Mouse (Mus musculus): Measurements from ENCODE around the gene H2-T22. TPM values are rescaled to one million over a fixed set of nuclear protein-coding genes. Genes with fewer than 3 reads are reported as not detected.
"Not testable (repeated sequence)": the region's sequence is repeated elsewhere in the genome, so short reads cannot be mapped to it uniquely, and the experiment has no call there.

Gene H2-T22
- polyA plus RNA-seq (2014; fragmentation: Nextera tagmentation; extraction: Ambion mirVana) = 6.2 and 7.1 TPM in 2 replicates

DNA sequence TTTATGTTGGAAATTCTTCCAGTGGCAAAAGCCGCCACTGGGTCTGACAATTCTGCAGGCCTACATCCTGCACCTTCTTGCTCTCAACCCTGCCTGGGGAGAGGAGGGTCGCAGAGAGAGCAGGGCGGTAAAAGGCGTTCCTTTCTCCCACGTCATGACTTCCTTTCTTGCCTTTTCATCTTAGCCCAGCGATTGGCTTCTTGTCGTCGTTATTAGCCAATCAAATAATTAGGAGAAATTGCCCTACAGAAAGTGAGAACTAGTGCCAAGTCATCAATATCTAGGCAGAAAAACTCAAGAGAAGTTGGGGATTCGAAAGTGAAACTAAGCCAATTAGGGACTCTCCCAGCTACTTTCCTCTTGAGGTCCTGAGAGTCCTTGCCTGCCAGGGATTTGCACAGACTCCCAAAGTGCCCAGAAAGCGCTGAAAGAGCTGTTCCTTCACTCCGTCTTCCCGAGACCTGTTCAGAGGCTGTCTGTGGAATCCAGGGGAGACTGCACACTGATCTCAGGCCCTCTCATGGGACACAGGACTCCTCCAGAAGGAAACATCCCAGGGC lies at the start of gene H2-T22, which contains the start of gene Gm6034:
Gene H2-T22, minus strand, starts transcription at position 138 of the 560 bp plus-strand sequence.
Gene Gm6034, plus strand, starts transcription at position 352 of the 560 bp plus-strand sequence.
- ATAC-seq (peak; percentile 95), DNase-seq (ENCODE audit: low spot score) (peak; percentile 94)
- H3K36me3 ChIP-seq (ENCODE audit: control insufficient read depth, insufficient read depth, low read length); H3K27me3 ChIP-seq (replicated peaks; ENCODE audit: control insufficient read depth, insufficient read depth, low read length); H3K9me3 ChIP-seq (replicated peaks; ENCODE audit: control insufficient read depth, low read length); H3K4me1 ChIP-seq (ENCODE audit: control insufficient read depth, insufficient read depth, low read length); H3K27ac ChIP-seq (ENCODE audit: low read depth, low read length): not testable (repeated sequence)
- Histone ChIP-seq H3K4me2 (ENCODE audit: low read length) (peak within 1 kb of the TSS; percentile 62), H3K9ac (ENCODE audit: low read length) (peak within 1 kb of the TSS; percentile 50), H3K4me3 (ENCODE audit: low read depth, low read length) (peak within 1 kb of the TSS; percentile 24)
- WGBS = under 1% methylated on average over 12 of the region's 12 CpGs

DNA sequence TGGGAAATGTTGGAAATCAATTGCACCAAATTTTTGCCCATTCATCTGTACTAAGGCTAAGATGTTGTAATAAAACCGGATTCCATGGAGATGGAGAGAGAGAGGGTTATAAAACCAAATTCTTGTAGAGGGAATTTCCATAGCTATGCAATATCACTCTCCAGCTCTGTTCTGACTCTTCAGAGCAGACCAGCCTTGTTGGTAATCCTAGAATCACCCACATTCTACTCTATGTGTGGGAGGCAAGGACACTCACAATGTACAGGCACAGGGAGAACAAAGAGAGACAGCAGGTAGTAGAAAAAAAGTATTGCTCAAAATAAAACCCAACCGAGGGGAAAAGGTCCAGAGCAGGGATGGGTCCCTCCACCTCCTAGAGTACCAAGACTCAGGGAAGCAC lies 49.4 kb upstream of the H2-T22 start:
- not testable (repeated sequence) for H3K9me3 ChIP-seq (replicated peaks; ENCODE audit: control insufficient read depth, low read length)
- WGBS = no CpG with 5 or more reads among the region's 2 CpGs

DNA sequence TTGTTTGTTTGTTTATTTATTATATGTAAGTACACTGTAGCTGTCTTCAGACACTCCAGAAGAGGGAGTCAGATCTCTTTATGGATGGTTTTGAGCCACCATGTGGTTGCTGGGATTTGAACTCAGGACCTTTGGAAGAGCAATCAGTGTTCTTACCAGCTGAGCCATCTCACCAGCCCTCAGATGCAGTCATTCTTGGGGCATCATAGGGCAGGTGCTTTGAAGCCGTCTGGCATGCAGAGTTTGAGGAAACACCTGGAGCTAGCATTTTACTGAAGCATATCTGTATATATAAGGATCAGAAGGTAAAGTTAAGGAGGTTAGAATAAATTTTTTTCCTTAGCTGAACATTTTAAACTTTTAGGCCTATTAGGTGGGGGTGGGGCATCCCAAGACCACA lies 43.4 kb upstream of the H2-T22 start:
- H3K4me2 ChIP-seq (ENCODE audit: low read length); H3K27ac ChIP-seq (ENCODE audit: low read depth, low read length); DNase-seq (ENCODE audit: low spot score); H3K9ac ChIP-seq (ENCODE audit: low read length); H3K27me3 ChIP-seq (replicated peaks; ENCODE audit: control insufficient read depth, insufficient read depth, low read length); H3K9me3 ChIP-seq (replicated peaks; ENCODE audit: control insufficient read depth, low read length); H3K36me3 ChIP-seq (ENCODE audit: control insufficient read depth, insufficient read depth, low read length); H3K4me3 ChIP-seq (ENCODE audit: low read depth, low read length); H3K4me1 ChIP-seq (ENCODE audit: control insufficient read depth, insufficient read depth, low read length); ATAC-seq: not testable (repeated sequence)
- 82% methylated on average over 1 of the region's 1 CpGs for WGBS

More for the DNA sequence above, 49.4 kb upstream of the H2-T22 start:
- not testable (repeated sequence) for H3K9ac ChIP-seq (ENCODE audit: low read length); DNase-seq (ENCODE audit: low spot score); ATAC-seq; H3K36me3 ChIP-seq (ENCODE audit: control insufficient read depth, insufficient read depth, low read length); H3K4me2 ChIP-seq (ENCODE audit: low read length); H3K4me1 ChIP-seq (ENCODE audit: control insufficient read depth, insufficient read depth, low read length); H3K27me3 ChIP-seq (replicated peaks; ENCODE audit: control insufficient read depth, insufficient read depth, low read length); H3K4me3 ChIP-seq (ENCODE audit: low read depth, low read length); H3K27ac ChIP-seq (ENCODE audit: low read depth, low read length)

DNA sequence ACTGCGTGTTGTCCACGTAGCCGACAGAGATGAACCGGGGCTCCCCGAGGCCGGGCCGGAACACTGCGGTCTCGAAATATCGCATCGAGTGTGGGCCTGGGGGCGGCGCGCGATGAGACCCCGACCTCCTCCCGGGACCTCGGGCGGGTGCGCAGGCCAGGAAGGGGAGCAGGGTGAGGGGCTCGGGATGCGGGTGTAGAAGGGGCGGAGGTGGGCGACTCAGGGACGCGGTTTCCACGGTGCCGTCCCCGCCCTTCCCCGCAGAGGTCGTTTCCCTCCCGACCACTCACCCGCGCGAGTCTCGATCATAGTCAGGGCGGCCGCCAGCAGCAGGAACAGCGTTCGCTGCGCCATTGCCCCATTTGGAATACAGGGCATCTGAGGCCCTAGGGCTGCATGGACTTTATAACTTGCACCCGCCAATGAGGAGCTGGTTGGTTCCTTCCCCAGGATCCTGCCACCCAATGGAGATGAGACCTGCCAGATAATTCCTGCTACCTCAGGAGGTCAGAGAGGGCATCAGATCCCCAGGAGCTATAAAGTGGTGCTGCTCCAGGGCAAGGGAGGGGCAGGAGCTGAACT lies 41.4 kb upstream of the H2-T22 start:
- WGBS = under 1% methylated on average over 32 of the region's 42 CpGs
- no peak overlapping the region for H3K27ac ChIP-seq (ENCODE audit: low read depth, low read length)
- H3K9ac ChIP-seq (ENCODE audit: low read length) = peak overlapping the region; percentile 42
- H3K4me2 ChIP-seq (ENCODE audit: low read length) = peak overlapping the region; percentile 78
- H3K36me3 ChIP-seq (ENCODE audit: control insufficient read depth, insufficient read depth, low read length) = no peaks in the 10 kb centered on the region
- H3K4me3 ChIP-seq (ENCODE audit: low read depth, low read length) = peak overlapping the region; percentile 40
- ATAC-seq (peak; percentile 52), DNase-seq (ENCODE audit: low spot score) (peak; percentile 2)
- H3K9me3 ChIP-seq (replicated peaks; ENCODE audit: control insufficient read depth, low read length) = no peaks in the 10 kb centered on the region
- no peaks in the 10 kb centered on the region for H3K4me1 ChIP-seq (ENCODE audit: control insufficient read depth, insufficient read depth, low read length)
- H3K27me3 ChIP-seq (replicated peaks; ENCODE audit: control insufficient read depth, insufficient read depth, low read length) = no peaks in the 10 kb centered on the region

DNA sequence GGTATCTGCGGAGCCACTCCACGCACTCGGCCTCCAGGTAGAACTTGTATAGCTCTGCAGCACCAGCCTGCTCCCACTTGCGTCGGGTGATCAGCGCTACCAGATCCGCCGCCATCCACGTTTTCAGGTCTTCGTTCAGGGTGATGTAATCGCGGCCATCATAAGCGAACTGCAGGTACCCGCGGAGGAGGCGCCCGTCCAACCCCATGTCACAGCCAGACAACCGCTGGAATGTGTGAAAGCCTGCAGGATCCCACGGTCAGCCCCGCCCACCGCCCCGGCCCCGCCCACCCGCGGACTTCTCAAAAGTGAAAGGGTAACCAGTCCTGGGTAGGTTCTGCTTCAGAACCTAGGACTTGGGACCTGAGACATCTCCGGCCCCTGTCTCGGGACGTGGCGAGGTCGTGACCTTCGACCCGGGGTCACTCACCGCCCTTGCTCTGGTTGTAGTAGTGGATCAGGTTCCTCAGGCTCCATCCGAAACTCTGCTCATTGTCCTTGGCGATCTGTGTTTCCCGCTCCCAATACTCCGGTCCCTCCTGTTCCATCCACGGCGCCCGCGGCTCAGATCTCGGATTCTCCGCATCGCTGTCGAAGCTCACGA lies 40.8 kb upstream of the H2-T22 start:
- Histone ChIP-seq H3K27ac (ENCODE audit: low read depth, low read length) (no peak overlapping the region), H3K4me1 (ENCODE audit: control insufficient read depth, insufficient read depth, low read length) (no peaks in the 10 kb centered on the region), H3K36me3 (ENCODE audit: control insufficient read depth, insufficient read depth, low read length) (no peaks in the 10 kb centered on the region), H3K27me3 (replicated peaks; ENCODE audit: control insufficient read depth, insufficient read depth, low read length) (no peaks in the 10 kb centered on the region), H3K9me3 (replicated peaks; ENCODE audit: control insufficient read depth, low read length) (no peaks in the 10 kb centered on the region), H3K4me3 (ENCODE audit: low read depth, low read length) (peak overlapping the region; percentile 40), H3K9ac (ENCODE audit: low read length) (peak overlapping the region; percentile 42), H3K4me2 (ENCODE audit: low read length) (peak overlapping the region; percentile 78)
- under 1% methylated on average over 43 of the region's 46 CpGs for WGBS
- DNase-seq (ENCODE audit: low spot score) (peak; percentile 42), ATAC-seq (peak; percentile 66)

DNA sequence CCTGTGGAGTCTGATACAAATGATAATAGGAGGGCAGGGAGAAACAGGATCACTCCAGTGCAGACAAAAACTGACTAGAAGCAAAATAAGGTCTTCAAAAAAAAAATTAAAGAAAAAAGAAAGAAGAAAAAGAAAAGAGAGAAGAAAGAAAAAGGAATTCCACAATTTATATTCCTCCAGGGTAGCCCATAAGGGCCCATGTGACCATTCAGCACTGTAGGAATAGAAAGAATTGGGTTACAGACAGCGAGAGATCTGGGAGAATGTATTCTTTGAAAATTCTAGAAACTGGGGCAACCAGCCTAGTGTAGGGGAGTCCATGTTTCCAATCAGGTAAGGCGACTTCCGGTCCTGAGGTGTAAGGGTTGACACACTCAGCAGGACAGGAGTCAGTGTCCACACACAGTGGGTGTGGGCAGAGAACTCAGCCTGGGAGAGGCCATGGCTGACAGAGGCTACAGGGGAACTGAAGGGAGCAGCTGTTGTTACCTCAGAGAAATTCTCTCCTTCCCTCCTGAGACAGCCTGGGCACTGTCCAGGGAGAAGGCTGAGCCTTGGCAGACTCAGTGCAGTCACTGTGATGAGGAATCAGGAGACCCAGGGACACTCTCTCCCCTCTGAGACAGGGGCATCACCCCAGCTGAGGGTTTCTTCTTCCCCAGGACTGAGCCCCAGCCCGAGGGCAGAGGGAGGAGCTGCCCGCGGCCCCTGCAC lies 40.1 kb upstream of the H2-T22 start:
- peak overlapping the region; percentile 40 for H3K4me3 ChIP-seq (ENCODE audit: low read depth, low read length)

DNA sequence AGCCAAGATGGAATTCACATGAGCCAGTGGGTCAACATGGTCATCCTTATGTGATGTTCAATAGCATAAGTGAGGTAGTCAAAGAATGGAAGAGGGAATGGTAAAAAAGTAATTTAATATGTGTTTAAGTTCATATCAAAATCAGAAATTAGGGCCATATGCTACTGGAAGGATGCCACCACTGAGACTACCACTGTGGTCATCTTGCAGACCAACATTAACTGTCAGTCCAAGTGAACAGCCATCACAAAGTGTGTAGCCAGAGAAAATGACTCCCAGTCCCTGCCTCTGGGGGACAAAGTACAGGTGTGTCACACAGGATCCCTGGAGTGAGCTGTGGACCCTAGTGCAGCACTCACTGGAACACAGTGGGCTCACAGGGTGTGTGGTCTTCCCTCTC lies 39.4 kb upstream of the H2-T22 start:
- H3K36me3 ChIP-seq (ENCODE audit: control insufficient read depth, insufficient read depth, low read length); H3K4me2 ChIP-seq (ENCODE audit: low read length); ATAC-seq; H3K4me1 ChIP-seq (ENCODE audit: control insufficient read depth, insufficient read depth, low read length); H3K27ac ChIP-seq (ENCODE audit: low read depth, low read length); H3K4me3 ChIP-seq (ENCODE audit: low read depth, low read length); DNase-seq (ENCODE audit: low spot score); H3K9me3 ChIP-seq (replicated peaks; ENCODE audit: control insufficient read depth, low read length); H3K9ac ChIP-seq (ENCODE audit: low read length); H3K27me3 ChIP-seq (replicated peaks; ENCODE audit: control insufficient read depth, insufficient read depth, low read length): not testable (repeated sequence)

More for the DNA sequence above, 40.1 kb upstream of the H2-T22 start:
- Histone ChIP-seq H3K9ac (ENCODE audit: low read length) (peak overlapping the region; percentile 42; the same call in 1 of the 2 replicates), H3K4me2 (ENCODE audit: low read length) (peak overlapping the region; percentile 78)
- DNase-seq (ENCODE audit: low spot score); ATAC-seq; H3K27me3 ChIP-seq (replicated peaks; ENCODE audit: control insufficient read depth, insufficient read depth, low read length); H3K36me3 ChIP-seq (ENCODE audit: control insufficient read depth, insufficient read depth, low read length); H3K27ac ChIP-seq (ENCODE audit: low read depth, low read length); H3K4me1 ChIP-seq (ENCODE audit: control insufficient read depth, insufficient read depth, low read length); H3K9me3 ChIP-seq (replicated peaks; ENCODE audit: control insufficient read depth, low read length): not testable (repeated sequence)
- 52% methylated on average over 3 of the region's 6 CpGs for WGBS

DNA sequence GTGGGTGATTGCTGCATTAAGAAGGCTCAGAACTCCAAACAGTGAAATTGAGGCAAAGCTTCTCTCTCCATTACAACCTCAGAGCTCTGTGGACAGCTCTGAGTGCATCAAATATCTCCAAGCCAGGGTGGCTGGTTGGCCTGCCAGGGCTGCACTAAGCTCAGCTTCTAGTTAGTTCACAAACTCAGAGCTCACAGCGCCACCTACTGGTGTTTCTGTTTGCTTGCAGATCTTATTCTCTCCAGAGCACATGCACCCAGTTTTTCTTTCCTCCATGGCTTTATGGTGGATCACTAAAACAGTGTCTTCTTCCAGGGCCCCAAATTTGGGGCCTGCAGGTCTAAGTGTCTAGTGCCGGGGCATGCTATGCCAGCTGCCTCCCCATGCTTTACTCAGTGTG lies 18.3 kb upstream of the H2-T22 start:
- H3K27me3 ChIP-seq (replicated peaks; ENCODE audit: control insufficient read depth, insufficient read depth, low read length) = no peaks in the 10 kb centered on the region
- DNase-seq (ENCODE audit: low spot score) (peak; percentile 84), ATAC-seq (no peak)
- no peak overlapping the region for H3K4me3 ChIP-seq (ENCODE audit: low read depth, low read length)
- H3K4me2 ChIP-seq (ENCODE audit: low read length) = no peak overlapping the region
- WGBS = 26% methylated on average over 2 of the region's 2 CpGs
- no peaks in the 10 kb centered on the region for H3K9me3 ChIP-seq (replicated peaks; ENCODE audit: control insufficient read depth, low read length)
- H3K27ac ChIP-seq (ENCODE audit: low read depth, low read length) = no peak overlapping the region
- H3K4me1 ChIP-seq (ENCODE audit: control insufficient read depth, insufficient read depth, low read length) = no peaks in the 10 kb centered on the region
- no peaks in the 10 kb centered on the region for H3K36me3 ChIP-seq (ENCODE audit: control insufficient read depth, insufficient read depth, low read length)
- no peak overlapping the region for H3K9ac ChIP-seq (ENCODE audit: low read length)
